Mouse (Mus musculus) v-Abl transformed pro-B cells (cell line): Measurements from ENCODE around the gene Spata46.

Source experiments
- in situ Hi-C, 2 experiments: fragments of 400-800 bp; cut with MboI; formaldehyde crosslinking; loops; one replicate each; pipeline ENCODE4 v1.15.1; 2025; ENCODE audit not compliant: unreplicated experiment in 2 of 2

The Spata46 gene

DNA sequence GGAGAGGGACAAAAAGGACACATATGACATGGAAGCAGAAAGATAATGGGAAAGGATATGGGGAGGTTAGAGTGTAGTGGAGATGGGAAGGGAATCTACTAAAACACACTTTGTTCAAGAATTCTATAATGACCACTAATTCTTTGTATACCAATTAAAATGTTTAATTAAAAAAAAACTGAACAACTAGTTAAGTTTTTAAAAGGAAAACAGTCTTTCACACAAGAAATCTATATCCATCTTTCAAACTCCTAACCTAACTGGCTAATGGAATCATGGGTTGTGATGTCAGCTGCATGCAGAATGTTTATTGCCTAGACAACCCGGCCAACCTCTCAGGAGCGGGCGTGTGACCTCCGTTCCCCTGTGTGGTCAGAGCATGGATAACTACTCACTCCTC is at the start of gene Spata46:
Gene Spata46, plus strand, starts transcription at position 301 of the 400 bp plus-strand sequence.
- in situ Hi-C loops: no loop called here

DNA sequence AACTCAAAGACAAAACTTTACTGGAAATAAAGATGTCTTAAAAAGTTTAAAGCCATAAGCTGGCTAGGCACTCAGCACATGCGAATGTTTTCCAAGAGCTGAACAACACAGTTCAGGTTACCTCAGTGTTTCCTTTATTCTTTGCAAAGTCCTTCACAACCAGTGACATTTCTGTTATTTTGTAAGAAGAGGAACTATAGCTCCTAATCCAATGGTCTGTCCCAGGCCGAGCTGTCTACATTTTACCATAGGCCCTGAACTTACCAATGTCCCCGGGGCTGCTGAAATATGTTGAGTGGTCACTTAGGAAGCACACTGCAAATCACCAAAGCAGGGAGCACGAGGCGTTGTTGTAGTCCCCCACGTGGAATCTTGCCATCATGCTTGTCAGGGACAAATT is 38.3 kb upstream of the Spata46 start:
- in situ Hi-C loops: no loop called here

DNA sequence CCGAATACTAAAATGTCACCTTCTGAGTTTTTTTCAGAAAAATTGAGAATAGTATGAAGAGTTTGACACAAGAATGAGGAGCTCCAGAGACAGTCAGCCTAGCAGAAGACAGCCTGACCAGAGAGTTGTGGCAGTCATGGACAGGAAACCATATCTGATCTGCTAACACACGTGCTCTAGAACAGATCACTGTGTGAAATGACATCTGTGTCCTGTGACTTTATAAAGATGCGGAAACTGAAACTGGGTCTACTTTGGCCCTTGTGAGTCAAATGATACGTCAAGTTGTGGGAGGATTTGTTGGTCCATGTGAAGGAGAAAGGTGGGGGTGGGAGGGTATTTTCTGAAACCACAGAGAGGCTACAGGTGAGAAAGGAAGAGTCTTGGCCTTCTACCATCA is 37.9 kb upstream of the Spata46 start:
- in situ Hi-C loops: no loop called here

GRCm38 (mm10) chr1:170273252-170273651 is 35.4 kb upstream of the Spata46 start:
- in situ Hi-C loops: no loop called here

DNA sequence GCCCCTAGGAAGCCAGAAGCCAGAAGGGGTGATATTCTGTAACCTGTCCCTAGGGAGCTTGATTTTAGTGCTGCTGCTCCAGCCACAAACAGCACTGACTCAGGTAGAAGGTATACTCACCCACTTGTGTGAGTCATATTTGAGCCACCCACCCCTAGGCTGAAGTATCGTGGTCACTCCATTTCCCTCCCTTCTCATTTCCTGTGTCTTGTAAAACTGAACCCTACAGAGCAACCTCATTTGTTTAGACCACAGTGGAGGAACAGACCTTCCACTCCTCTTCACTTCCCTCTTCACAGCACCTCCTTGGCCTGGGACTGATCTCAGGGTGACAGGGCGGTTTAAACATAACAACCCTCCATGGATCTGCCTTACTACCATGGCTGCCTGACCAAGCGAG is 31.6 kb upstream of the Spata46 start, which contains the start of gene Sh2d1b1:
Gene Sh2d1b1, plus strand, starts transcription at position 305 of the 400 bp plus-strand sequence.
- in situ Hi-C loops: no loop called here

DNA sequence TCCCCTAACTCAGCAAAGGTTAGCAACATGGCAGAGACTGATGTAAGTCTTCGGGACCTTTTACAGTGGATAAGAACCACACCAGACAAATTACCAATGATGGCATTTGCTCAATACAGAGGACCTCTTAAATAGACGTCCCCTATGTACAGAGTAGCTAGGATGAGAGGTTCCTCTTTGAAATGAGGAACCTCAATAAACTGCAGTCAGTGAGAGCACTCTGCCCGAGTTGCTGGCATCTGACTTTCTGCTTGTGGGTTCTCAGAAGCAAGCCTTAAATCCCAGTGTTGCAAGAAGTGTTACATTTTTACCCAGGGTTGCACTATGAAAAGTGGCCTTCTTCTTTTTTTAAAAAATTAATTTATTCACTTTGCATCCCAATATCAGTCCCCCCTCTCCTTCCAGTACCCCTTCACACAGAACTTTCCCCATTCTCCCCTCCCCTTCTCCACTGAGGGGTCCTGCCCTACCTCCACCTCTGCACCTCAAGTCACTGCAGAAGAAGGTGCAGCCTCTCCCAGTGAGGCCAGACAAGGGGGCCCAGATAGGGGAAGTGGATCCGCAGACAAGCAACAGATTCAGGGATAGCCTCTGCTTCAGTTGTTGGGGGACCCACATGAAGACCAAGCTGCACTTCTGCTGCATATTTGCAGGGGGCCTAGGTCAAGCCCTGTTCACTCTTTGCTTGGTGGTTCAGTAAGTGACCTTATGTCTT is 26.0 kb upstream of the Spata46 start:
- in situ Hi-C loops: no loop called here

GRCm38 (mm10) chr1:170292239-170292951 is 16.2 kb upstream of the Spata46 start:
- in situ Hi-C loops: no loop called here

GRCm38 (mm10) chr1:170293257-170293656 is 15.3 kb upstream of the Spata46 start:
- in situ Hi-C loops: no loop called here

DNA sequence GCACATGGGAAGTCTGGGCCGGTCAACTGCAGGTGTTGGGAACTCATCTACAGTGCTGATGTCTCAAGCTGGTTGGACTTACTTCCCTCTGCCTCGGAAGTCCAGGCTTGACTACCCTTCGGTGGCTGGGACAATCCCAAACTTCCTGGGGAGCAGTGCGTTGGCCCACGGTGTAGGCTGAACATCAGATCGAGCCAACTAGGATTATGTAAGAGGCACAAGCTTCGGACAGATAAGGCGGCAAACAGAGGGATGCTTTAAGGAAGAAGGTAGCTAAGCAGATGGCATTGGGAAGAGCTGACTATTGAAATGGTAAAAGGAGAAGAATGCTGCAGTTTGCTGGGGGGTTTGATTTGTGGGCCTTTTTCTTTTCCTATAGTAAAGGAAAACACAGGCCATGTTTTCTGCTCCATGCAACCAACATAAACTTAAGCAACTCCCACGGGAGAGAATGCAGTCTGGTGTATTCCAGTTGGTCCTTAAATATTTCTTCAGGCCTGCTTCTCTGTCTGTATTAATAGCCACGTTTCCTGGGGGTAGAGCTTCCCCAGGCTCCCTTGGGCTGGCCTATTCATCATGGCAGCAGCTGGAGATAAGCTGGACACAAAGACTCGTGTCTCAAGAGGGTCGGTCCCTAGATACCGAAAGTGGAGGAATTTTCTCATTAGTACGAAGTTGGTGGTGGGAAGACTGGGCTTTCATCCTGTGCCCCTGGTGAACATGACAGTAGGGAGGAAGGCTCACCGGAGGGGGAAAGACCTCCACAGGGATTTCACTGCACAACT is 13.6 kb upstream of the Spata46 start:
- in situ Hi-C loops: no loop called here

DNA sequence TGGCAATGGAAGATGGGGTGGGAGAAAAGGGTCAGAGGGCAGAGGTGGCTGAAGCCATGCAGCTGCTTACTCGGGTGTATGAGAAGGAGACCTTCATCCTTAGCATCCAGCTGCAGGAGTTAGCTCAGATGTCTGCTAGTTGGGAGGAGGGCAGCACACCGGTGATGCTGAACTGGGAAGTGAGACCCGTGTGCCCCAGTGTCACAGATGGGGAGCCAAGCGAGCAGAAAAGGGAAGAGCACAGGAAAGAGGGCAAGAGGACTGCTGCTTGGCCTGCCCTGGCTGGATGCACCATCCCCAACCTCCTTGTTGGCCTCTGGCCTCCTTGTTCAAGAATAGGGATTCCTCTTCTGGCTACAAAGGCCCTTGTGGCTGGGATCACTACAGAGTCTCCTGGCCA is 9.1 kb upstream of the Spata46 start:
- in situ Hi-C loops: no loop called here

DNA sequence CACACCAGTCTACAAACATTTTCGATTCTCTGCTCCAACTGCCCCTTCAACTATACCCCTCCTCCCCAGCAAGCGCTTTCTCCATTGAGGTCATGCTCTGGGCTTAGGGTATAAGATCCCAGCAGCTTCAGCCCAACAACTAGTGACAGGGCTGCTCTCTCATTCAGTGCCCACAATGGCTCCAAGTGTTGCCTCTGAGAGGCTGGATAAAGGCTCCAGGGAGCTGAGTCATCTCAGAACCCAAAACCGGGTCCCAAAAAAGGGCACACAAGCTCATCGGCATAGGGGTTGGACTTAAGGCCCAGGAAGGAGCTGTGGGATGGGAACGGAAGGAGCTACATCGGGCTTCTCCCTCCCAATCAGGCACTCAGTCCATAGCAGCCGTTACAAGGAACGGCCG is 6.9 kb upstream of the Spata46 start:
- in situ Hi-C loops: no loop called here

GRCm38 (mm10) chr1:170302456-170302855 is 6.1 kb upstream of the Spata46 start:
- in situ Hi-C loops: no loop called here

DNA sequence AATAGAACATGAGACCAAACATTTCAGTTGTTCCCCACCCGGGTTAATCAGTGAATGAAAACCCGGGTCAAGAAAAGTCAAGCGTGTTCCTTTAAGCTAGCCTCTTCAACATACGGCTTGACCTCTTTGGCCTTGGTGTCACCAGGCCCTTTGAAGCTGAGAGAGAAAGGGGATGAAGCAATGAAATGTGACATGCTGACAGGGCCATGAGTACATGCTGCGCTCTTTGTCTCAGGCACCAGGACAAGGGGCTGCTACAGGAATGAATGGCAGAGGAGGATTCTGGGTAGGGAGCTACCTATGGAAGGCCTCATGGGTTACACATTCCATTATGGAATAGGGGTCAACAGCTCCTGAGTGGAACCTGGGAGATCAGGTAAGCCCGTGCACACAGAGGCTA is 5.5 kb upstream of the Spata46 start:
- in situ Hi-C loops: no loop called here

GRCm38 (mm10) chr1:170305002-170305401 is 3.6 kb upstream of the Spata46 start:
- in situ Hi-C loops: no loop called here

- in situ Hi-C loops: no loop called here
Observed at GRCm38 (mm10) chr1:170306232-170306631, 2.4 kb upstream of the Spata46 start, which contains the start of gene Gm7694. Gm7694 (minus strand) TSS chr1:170306332.

- in situ Hi-C loops: no loop called here
Observed at GRCm38 (mm10) chr1:170311431-170311830, 2.8 kb downstream of the Spata46 start.

GRCm38 (mm10) chr1:170322046-170322445 is 13.4 kb downstream of the Spata46 start:
- in situ Hi-C loops: no loop called here

GRCm38 (mm10) chr1:170323001-170323400 is 14.4 kb downstream of the Spata46 start:
- in situ Hi-C loops: no loop called here

- in situ Hi-C loops: no loop called here
Observed at GRCm38 (mm10) chr1:170324312-170324711, 15.7 kb downstream of the Spata46 start.

- in situ Hi-C loops: no loop called here
Observed at GRCm38 (mm10) chr1:170325277-170325676, 16.7 kb downstream of the Spata46 start.

- in situ Hi-C loops: no loop called here
Observed at GRCm38 (mm10) chr1:170331926-170332325, 23.3 kb downstream of the Spata46 start.
